Mouse (Mus musculus) c-Kit-negative CD71-positive TER-119-positive erythroid progenitor cells, embryonic 14.5 days (primary cell): ENCODE measurements around the gene Prdm4.

Experiments used
- DNase-seq: peaks from one replicate; pipeline ENCODE4 v3.0.0-alpha.2; 2013; ENCODE audit warnings: low read depth, low spot score

Prdm4 gene

DNA sequence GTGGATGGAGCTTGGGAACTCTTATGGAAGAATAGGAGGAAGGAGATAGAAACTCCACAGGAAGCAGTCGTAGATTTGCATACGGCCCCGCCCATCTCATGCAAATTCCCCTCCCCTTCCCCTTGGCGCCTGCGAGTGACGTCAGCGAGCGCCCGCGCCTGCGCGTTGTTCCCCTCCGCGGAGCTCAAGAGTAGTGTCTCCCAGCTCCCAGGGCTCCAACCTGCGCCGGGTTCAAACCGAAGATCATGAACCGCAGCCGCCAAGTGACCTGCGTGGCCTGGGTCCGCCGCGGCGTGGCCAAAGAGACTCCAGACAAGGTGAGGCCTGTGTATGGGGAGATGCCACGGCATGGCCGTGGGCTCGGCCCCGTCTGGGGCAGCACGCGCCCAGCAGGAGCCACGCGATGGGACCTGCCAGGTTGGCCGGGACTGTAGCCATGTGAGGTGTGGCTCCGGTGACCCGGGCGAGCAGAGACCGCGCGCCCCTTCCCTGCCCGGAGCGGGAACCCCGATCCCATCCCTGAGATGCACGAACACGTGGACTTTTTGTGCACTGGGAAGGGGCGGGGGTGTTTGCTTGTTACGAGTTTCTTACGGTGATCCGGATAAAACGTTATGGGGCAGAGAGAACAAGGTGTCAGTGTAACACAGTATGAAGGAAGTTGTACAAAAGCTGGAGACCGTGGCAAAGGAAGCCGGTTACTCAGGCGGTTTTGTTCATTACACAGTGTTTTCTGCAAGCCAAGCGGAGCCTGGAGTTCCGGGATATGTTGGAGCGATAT is 45.1 kb downstream of the Prdm4 start:
- peak; percentile 70 for DNase-seq

DNA sequence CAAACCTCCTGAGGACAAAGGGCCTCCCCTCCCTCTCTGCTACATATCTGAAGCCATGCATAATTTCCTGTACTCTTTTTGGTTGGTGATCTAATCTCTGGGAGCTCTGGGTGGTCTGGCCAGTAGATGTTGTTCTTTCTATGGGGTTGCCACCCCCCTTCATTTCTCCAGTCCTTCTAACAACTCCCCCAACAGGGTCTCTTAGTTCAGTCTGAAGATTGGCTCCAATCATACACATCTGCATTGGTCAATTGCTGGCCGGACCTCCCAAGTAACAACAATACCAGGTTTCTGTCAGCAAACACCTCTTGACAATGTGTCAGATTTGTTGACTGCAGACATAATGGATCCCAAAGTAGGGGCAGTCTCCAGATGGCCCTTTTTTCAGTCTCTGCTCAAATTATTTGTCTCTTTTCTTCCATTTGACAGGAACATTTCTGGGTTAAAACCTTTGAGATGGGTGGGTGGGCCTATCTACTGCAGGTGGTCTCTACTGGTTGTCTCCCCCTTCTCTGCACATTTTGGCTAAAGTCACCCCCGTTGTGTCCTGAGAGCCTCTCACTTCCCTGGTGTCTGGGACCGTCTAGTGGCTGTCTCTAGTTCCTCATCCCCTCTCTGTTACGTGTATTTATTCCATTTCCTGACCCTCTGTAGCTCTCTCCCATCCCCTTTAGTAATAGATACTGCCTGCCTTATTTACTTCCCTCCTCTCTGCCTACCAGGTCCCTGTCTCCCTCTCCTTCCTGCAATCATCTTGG is 70.7 kb downstream of the Prdm4 start:
- no peak for DNase-seq
